Mouse (Mus musculus) common myeloid progenitor, adult 5-6 weeks (primary cell): ENCODE results near the gene Lix1l. TPM values are rescaled to one million over a fixed set of nuclear protein-coding genes. Genes with fewer than 3 reads are reported as not detected.
"Not testable (repeated sequence)": the region's sequence is repeated elsewhere in the genome, so short reads cannot be mapped to it uniquely, and the experiment has no call there.

Experiments
- ATAC-seq: replicated peaks from 2 replicates; pipeline ENCODE4 v1.8.0; 2016; ENCODE audit warnings: low read depth, mild to moderate bottlenecking, moderate TSS enrichment, inconsistent platforms; ENCODE audit not compliant: poor library complexity, severe bottlenecking
- total RNA-seq: library from RNA; stranded (forward); fragments of 200-1000, 187-1606 nt; gene quantifications from 2 replicates; pipeline ENCODE4 v1.2.3, GENCODE M21; 2017

Gene Lix1l
- total RNA-seq, 1 experiment from 2014 or later: 3.2 TPM

DNA sequence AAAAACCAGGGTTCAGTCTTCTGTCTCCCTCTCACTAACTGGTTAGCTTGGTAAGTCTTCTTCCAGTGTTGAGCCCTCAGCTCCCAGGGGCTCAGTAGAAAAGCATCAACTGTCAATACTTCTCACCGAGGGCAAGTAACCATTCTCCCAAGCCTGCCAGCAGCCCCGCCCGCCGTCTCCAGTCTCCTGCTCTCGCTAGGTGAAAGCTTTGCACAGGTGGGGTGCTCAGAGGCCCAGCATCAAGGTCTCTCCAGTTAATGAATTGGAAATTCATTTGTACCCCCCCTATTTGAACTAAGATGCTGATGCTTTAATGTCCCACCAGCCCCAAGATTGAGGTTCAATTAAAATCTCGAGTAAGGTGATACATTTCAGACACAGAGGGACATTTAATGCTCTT, 19.8 kb upstream of the Lix1l start:
- no peak for ATAC-seq

DNA sequence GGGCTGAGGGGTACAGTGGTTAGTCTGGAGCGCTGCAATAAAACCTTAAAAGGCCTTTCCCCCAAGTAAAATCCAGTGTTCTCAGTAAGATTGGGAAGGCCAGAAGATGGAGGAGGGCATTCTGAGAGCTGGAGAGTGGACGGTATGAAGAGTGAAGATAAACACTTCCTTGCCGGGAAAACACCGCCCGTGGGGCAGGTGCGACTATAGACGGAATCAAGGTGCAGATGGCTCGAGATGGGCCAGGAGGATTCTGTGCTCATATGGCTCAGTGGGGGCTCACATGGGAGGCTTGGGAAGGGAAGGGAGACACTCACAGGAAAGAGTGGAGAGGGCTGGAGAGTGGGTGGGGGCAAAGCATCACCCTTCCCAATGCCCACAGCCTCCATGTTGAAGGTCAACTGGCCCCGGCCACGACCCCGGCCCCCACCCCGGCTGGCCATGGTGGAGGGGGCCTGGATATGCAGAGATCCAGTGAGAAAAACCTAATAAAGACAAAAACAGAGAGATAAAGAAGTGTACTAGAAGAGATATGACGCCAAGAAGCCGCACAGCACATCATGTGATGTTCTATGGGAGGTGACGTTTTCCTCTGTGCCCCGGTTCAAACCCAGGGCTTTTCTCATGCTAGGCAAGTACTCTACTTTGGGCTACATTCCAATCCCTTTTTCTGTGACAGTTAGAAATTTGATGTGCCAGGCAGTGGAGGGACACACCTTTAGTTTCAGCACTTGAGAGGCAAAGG, 19.0 kb upstream of the Lix1l start:
- ATAC-seq: no peak

DNA sequence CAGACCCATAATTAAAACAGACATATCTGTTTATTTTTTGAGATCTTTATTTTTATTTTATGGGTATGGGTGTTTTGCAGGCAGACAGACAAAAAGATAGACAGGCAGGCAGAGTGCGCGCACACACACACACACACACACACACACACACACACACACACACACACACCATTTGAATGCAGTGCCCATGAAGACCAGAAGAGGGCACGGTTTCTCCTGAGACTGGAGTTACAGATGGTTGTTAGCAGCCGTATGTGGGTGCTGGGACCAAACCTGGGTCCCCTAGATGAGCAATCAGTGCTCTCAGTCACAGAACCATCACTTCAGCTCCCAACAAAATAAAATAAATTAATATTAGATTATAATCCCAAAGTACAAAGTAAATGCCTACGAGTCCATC, 17.6 kb upstream of the Lix1l start:
- ATAC-seq: no peak

DNA sequence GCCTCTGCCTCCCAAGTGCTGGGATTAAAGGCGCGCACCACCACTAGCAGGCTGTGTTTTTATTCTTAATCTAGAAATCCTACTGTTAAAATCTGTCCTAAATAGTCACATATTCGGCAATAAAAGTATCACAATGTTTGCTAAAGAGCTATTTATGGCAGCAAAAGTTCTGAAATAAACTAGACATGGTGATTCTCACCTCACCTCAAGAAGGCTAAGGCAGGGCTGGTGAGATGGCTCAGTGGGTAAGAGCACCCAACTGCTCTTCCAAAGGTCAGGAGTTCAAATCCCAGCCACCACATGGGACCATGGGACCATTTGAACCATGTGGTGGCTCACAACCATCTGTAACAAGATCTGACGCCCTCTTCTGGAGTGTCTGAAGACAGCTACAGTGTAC, 10.3 kb upstream of the Lix1l start:
- no peak for ATAC-seq

DNA sequence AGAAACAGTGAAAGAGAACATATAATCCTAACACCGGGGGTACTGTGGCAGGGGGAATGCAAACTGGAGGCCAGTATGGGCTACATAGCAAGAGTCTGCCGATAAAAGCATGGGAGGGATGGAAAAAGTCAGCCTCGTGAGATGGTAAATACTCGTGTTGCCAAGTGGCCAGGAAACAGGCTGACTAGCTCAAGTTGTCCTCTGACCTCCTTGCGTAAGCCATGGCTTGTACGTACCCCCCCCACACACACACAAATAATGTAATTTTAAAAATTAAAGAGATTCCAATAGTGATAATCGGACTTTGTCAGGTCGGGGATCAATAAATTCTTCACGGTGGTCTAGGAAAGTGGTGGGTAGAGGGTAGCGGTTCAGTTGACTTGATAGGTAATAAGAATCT, 7.6 kb upstream of the Lix1l start:
- no peak for ATAC-seq

DNA sequence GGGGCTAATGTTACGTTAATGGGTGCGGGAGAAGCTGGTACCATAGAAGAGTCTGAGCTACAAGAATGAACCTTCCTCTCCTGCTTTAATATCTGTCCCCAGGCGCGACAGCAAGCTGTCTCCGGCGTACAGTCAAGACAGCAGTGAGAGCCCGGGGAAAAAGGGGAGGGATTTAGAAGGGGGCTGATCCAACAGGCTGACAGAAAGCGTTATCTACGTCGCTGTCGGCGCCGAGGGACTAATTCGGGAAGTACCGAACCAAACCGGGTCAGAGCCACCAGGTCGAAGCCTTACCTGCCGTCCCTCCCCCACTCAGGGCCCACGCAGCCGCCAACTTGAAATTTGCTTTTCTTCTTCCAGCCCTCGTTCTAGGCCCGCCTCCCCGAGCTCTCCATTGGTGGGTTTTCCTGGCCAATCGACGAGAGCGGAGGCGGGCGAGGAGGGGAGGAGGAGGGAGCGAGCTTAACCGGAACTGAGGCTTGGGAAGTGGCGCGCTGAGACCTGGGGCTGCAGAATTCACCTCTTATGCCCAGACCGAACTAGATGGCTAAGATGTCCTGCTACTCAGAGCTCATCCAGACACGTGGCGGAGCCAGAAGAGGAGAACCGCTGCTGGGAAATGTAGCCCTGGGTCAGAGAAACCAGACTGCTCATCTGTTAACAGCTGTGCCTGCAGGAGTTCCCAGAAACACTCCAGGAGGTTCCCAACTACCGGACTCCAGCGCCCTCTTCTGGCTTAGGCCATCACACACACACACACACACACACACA, 7.0 kb upstream of the Lix1l start, which contains the start of gene Polr3gl:
Gene Polr3gl, minus strand, starts transcription at position 392 of the 771 bp plus-strand sequence.
- peak; percentile 93 for ATAC-seq

DNA sequence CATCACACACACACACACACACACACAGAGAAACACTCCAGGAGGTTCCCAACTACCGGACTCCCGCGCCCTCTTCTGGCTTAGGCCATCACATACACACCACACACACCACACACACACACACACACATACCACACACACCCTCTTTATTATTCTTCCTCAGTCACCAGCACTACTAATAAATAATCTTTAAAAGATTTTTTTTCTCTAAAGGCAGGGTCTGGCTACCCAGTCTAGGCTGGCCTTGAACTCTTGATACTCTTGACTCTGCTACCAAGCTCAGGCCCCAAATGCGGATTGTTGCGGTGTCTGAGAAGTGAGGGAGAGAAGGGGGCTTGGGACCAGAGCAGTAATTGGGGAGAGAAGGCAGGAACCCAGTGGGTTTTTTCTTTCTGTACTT, 6.1 kb upstream of the Lix1l start:
- ATAC-seq: no peak

DNA sequence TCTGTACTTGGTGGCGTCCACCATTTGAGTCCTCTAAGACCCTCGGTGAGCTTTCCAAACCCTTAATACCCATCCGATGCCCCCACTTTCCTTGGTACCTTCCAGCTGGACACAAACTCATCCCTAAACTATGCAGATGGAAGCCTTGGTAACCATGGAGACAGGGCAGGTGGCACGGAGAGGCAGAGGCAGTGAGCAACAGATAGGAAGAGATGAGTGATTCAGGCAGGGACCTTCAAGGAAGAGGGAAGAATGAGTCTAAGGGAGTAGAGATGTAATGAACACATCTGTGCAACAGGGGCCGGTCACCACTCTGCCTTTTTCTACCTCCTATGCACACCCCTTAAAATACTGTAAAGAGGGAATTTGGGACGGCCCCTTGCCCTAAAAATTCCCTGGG, 5.3 kb upstream of the Lix1l start:
- ATAC-seq: no peak

DNA sequence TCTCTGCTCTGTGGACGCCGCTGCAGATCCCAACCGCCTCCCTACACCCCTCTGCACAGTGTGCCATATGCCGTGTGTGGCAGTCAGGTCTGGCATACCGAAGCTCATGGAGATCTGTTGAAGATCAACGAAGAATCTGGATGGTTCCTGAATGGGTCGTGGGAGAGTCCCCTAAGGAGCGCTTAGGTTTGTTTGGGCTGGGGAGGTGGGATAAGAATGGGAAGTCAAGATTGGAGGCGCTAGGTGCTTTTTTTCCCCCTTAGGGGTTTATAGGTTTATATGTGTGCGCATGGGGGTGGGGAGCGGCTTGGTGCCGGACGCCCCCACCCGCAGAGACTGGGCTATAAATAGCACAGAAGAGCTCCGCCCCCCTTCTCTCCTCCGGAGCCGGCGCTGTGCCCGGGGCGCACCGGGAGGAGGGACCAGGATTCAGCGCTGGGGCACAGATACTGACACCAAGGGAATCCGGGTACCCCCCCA, 4.7 kb upstream of the Lix1l start, which contains the start of gene Ankrd34a:
Gene Ankrd34a, plus strand, starts transcription at position 409 of the 480 bp plus-strand sequence.
- ATAC-seq: no peak

DNA sequence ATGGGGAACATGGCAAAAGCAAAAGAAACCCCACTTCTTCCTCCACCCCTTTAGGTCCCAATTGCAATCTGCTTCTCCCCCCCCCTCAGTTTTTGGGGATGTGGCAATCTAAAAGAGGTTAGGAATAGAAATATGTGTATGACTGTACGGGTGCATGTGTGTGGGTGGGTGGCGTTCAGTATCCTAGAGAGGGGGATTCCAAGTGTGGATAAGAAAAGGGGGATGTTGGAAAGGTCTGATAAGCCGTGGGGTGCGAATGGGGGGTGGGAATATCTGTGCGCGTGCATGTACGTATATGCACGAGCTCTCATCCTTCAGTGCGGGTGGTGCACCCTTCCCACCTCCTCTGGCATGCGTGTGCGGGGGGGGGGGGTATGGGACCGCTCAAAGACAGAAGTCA, 4.1 kb upstream of the Lix1l start:
- no peak for ATAC-seq

DNA sequence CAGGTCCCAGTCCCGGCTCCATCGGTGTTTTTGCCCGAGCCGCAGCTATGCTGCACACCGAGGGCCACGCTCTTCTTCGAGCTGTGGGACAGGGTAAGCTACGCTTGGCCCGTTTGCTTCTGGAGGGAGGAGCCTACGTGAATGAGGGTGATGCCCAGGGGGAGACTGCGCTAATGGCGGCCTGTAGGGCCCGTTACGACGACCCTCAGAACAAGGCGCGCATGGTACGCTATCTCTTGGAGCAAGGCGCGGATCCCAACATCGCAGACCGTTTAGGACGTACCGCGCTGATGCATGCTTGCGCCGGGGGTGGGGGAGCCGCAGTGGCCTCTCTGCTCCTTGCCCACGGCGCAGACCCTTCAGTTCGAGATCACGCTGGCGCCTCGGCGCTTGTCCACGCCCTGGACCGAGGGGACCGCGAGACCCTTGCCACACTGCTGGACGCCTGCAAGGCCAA, 3.5 kb upstream of the Lix1l start:
- ATAC-seq: no peak

DNA sequence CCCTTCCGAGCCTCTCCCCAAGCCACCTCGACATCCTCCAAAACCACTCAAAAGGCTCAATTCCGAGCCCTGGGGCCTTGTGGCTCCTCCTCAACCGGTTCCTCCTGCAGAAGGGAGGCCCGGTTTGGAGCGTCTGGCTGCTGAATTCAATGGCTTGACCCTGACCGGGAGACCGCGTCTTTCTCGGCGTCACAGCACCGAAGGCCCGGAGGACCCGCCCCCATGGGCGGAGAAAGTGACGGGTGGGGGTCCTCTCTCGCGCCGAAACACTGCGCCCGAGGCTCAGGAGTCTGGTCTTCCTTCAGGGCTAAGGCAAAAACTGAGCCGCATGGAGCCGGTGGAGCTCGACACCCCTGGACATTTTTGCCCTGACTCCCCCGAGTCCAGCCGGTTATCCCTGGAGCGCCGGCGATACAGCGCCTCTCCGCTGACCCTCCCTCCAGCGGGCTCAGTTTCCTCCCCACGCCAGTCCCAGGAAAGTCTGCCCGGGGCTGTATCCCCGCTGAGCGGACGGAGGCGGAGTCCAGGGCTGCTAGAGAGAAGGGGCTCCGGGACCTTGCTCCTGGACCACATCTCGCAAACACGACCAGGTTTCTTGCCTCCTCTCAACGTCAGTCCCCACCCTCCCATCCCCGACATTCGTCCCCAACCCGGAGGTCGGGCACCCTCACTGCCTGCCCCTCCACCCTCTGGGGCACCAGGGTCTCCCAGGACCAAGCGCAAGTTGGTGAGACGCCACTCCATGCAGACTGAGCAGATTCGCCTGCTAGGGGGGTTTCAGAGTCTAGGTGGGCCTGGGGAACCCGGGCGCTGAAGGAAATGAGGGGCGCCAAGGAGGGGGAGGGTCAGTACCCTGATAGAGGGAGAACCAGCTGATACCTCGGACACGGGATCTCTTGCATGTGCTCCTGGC, 2.5 kb upstream of the Lix1l start:
- ATAC-seq: no peak

DNA sequence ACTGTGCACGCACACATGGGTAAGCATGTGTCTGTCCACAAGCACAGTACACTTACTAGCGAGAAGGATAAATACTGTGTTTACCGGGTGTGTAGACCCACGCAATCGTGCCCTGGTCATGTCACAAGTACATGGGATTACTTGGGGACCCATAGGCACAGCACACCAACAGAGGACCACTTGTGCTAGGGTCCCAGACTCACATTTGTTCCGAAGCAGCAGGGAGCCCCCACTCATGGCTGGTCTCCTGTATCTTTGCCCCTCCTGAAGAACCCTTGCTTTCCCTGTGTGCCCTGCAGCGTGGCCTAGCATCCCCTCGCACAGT, 1.9 kb upstream of the Lix1l start:
- ATAC-seq: no peak

DNA sequence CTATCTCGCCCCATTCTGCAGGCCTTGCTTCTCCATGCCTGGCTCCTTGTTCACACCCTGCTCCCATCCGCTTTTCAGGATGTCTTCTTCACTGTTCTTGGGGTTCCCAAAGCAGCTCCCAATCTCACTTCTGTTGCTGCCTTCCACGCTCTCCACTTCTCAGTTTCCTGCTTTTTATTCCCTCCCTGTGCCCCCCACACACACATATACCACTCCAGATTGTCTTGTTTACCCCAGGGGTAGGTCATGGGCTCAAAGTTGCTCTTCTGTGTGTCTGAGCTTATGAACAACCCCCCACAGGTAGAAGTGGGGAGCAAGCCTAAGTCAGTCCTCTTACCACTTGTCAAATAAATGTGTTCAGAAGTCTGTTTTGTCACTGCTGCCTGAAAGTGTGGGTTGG, 1.5 kb upstream of the Lix1l start:
- ATAC-seq: no peak

DNA sequence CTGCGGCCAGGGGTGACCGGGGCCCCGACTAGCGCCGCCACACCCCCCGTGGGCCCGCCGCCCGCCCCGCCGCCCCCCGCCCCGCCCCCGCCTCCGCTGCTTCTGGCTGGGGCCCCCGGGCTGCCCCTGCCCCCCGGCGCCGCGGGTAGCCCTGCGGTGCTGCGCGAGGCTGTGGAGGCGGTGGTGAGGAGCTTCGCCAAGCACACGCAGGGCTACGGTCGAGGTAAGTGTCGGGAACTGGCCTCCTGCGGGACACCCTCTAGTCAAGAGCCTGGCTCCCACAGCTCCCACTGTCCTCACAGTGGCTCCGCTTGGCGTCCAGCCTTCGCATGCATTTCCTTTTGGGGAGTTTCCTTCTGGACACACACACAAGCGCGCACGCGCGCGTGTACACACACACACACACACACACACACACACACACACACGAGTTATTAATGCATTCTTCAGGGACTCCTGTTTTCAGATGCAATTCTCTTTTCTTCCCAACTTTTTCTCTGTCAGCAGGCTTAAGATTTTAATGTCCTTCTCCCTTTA, 370 bp downstream of the Lix1l start:
- ATAC-seq: no peak

DNA sequence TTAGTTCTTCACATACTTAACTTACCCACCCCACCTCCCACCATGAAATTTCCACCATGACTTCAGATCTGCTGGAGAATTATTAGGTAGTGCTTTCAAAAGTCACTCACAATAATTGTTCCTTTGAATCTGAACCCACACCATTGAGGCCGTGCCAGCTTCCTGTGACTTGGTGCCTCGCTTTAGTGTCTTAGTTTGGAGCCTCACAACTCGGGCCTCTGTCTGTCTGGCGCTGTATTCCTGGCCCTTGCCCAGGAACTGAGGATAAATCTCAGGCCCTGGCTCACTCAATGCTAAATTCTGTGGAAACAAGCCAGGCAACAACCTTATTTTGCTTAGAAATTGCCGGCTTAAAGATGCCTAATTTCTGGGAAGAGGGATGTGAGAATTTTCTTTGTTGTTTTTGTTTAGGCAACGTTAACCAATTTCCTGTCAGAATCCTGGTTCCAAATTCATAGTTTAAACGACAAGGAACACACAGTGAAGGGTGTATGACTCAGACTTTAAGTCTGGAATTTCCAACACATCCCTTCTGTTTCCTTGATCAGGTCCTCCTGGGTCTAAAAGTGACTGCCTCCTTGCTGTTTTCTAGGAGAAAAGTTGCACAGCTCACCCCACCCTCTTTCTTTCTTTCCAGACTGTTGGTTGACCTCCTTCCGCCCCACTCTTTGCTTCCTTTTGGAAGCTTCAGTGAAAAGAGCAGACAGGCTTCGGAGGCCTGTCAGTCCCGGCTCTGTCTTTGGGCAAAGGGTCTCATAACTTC, 1.2 kb downstream of the Lix1l start:
- no peak for ATAC-seq

DNA sequence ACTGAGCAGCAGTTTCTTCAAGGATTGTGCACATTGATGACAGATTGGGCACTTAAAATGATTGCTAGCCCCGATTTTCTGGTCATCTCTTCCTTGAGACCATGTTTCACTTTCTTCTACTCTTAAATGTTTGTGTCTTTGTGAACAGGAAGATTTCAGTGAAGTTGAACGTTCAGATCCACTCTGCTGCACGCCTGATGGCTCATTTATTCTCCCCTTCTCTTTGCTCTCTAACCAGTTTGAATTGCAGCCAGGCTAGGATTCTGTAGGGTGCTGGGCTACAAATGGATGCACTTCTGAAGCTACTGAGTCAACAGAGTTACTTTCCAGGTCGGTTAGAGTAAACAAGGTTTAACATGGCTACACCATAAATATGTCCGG, 1.7 kb downstream of the Lix1l start:
- ATAC-seq: no peak

DNA sequence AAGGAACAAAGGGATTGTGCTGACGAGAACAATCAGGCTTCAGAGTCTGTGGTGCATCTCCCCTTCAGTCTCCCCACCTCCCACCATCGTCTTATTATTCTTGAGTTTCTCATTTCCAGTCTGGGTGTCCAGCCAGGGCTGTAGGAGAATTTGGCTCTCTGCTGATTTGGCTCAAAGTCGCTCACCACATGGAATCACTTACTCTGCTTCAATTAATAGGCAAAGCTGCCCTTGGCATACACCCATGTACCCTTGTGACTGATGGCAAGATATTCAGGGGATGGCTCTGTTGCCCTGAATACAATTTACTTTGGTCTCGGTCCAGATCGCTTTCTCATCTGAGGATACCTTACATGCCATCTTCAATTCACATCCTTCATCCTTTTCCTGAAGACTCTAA, 2.4 kb downstream of the Lix1l start:
- no peak for ATAC-seq

DNA sequence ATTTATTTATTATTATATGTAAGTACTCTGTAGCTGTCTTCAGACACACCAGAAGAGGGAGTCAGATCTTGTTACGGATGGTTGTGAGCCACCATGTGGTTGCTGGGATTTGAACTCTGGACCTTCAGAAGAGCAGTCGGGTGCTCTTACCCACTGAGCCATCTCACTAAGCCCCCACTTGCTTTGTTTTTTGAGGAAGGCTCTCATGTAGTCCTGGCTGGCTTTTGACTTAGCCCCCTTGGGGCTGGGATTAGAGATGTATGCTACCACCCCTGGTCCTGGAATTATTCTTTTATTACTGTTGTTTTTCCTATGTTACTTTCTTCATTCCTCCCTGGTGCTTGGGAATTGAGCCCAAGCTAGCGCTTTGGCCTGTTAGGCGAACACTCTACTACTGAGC, 5.1 kb downstream of the Lix1l start:
- ATAC-seq: not testable (repeated sequence)

DNA sequence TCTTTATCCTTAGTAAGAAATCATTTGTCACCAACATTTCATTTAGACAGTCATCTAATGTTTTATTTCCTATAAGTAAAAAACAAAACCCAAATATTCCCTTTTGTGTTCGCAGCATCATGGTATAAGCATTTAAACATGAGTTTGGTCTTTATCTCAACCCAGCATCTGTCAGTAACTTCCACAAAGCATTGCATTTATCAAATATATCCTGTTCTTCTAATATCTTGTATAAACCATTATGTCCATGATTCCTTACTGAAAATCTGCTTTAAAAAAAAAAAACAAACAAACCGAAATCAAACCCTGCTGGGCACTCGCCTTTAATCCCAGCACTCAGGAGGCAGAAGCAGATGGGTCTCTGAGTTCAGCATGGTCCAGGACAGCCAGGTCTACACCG, 5.7 kb downstream of the Lix1l start:
- ATAC-seq: no peak
